In genomic region chr3:108911081-108911547, GRCm38 (mm10) we compare ENCODE assay signal across 8 mouse cellular contexts. TPM values are rescaled to one million over a fixed set of nuclear protein-coding genes. Genes with fewer than 3 reads are reported as not detected.
DNase-seq lines count a peak whose midpoint lies in the region; ATAC-seq and TF ChIP-seq lines count a peak whose summit lies in the region.

No protein-coding gene starts in this region.

- TF ChIP-seq EP300 in liver, postnatal 0 days (IDR thresholded peaks at IDR 0.05; ENCODE audit: low read depth) = no peak

- H3K27ac ChIP-seq in heart, embryonic 12.5 days (ENCODE audit: poor library complexity, severe bottlenecking) = peak overlapping the region; percentile 99
- peak overlapping the region; percentile 99 for H3K27ac ChIP-seq in liver, postnatal 0 days (ENCODE audit: low read depth)
- H3K27ac ChIP-seq in neural tube, embryonic 14.5 days (ENCODE audit: low read depth, low read length) = peak overlapping the region; percentile 95

- peak overlapping the region; percentile 96 for H3K9ac ChIP-seq in heart, embryonic 12.5 days
- H3K9ac ChIP-seq in liver, postnatal 0 days (replicated peaks) = peak overlapping the region; percentile 84
- peak overlapping the region; percentile 84 for H3K9ac ChIP-seq in neural tube, embryonic 14.5 days (replicated peaks; ENCODE audit: low read depth, low read length)

- peak; percentile 85 to 88 for DNase-seq in B cell, adult 2 months
- DNase-seq in adrenal gland, postnatal 14 days = peak; percentile 81
- peak; percentile 73 for DNase-seq in kidney, postnatal 14 days
- DNase-seq in liver, postnatal 0 days = no peak
- peak; percentile 71 for DNase-seq in testis, postnatal 14 days (ENCODE audit: low spot score)

- TF ChIP-seq CTCF in liver, postnatal 0 days (IDR thresholded peaks at IDR 0.05; ENCODE audit: low read depth) = peak; percentile 68

- peak overlapping the region; percentile 99 for H3K4me2 ChIP-seq in heart, embryonic 12.5 days
- peak overlapping the region; percentile 83 for H3K4me2 ChIP-seq in liver, postnatal 0 days (ENCODE audit: low read depth, low read length)
- peak overlapping the region; percentile 99 for H3K4me2 ChIP-seq in neural tube, embryonic 14.5 days (ENCODE audit: low read depth, low read length)

- H3K9me3 ChIP-seq in heart, embryonic 12.5 days (replicated peaks) = no peaks in the 10 kb centered on the region
- no peaks in the 10 kb centered on the region for H3K9me3 ChIP-seq in liver, postnatal 0 days (ENCODE audit: low read length)
- H3K9me3 ChIP-seq in neural tube, embryonic 14.5 days (ENCODE audit: control insufficient read depth, low read length) = no peaks in the 10 kb centered on the region

- H3K27me3 ChIP-seq in heart, embryonic 12.5 days (replicated peaks) = no peaks in the 10 kb centered on the region
- H3K27me3 ChIP-seq in liver, postnatal 0 days (ENCODE audit: insufficient read depth, low read length) = no peaks in the 10 kb centered on the region
- no peaks in the 10 kb centered on the region for H3K27me3 ChIP-seq in neural tube, embryonic 14.5 days (ENCODE audit: control insufficient read depth, insufficient read depth, low read length)

- H3K4me3 ChIP-seq in heart, embryonic 12.5 days = peak overlapping the region; percentile 85
- H3K4me3 ChIP-seq in liver, postnatal 0 days (ENCODE audit: low read depth, low read length) = peak overlapping the region; percentile 77
- H3K4me3 ChIP-seq in neural tube, embryonic 14.5 days (ENCODE audit: low read depth, low read length) = peak overlapping the region; percentile 89

- WGBS in heart, embryonic 12.5 days = under 1% methylated on average over 42 of the region's 44 CpGs
- under 1% methylated on average over 34 of the region's 44 CpGs for WGBS in liver, postnatal 0 days (ENCODE audit: insufficient replicate concordance)
- WGBS in neural tube, embryonic 14.5 days = under 1% methylated on average over 37 of the region's 44 CpGs

- peaks cover 13% of the 10 kb centered on the region for H3K4me1 ChIP-seq in heart, embryonic 12.5 days (replicated peaks)
- peaks cover 8% of the 10 kb centered on the region for H3K4me1 ChIP-seq in liver, postnatal 0 days (ENCODE audit: insufficient read depth)
- peaks cover 20% of the 10 kb centered on the region for H3K4me1 ChIP-seq in neural tube, embryonic 14.5 days (ENCODE audit: control insufficient read depth, insufficient read depth, low read length)

- peaks cover 5% of the 10 kb centered on the region for H3K36me3 ChIP-seq in heart, embryonic 12.5 days
- H3K36me3 ChIP-seq in liver, postnatal 0 days (replicated peaks; ENCODE audit: insufficient read depth, low read length) = peaks cover 25% of the 10 kb centered on the region
- peaks cover 12% of the 10 kb centered on the region for H3K36me3 ChIP-seq in neural tube, embryonic 14.5 days (ENCODE audit: control insufficient read depth, insufficient read depth, low read length)

- ATAC-seq in erythroblast, adult 5-6 weeks (replicated peaks; ENCODE audit: low FRiP score, poor library complexity, severe bottlenecking) = peak; percentile 67
- peak; percentile 88 for ATAC-seq in heart, embryonic 12.5 days (ENCODE audit: insufficient number of reproducible peaks, low FRiP score)
- peak; percentile 84 for ATAC-seq in liver, postnatal 0 days
- ATAC-seq in neural tube, embryonic 14.5 days (ENCODE audit: low read depth) = peak; percentile 85

RNA-seq across cellular contexts. Expression of gene Prpf38b, which starts 0.4 kb away (rescaled TPM):
- 72.2 and 72.4 TPM in 2 replicates for total RNA-seq in adrenal gland, postnatal 14 days (2021)
- total RNA-seq in erythroblast, adult 5-6 weeks (2015; ENCODE audit: low replicate concordance) = 51.4 and 52.3 TPM in 2 replicates
- 128 and 134 TPM in 2 replicates for total RNA-seq in erythroblast, adult 5-6 weeks (2017; ENCODE audit: low replicate concordance)
- polyA plus RNA-seq in heart, embryonic 12.5 days (2016; fragmentation: Nextera tagmentation; extraction: Ambion mirVana) = 64.7 and 72.6 TPM in 2 replicates
- 21.5 and 23.9 TPM in 2 replicates for polyA plus RNA-seq in liver, postnatal 0 days (2015; fragmentation: Nextera tagmentation; extraction: Ambion mirVana)
- polyA plus RNA-seq in neural tube, embryonic 14.5 days (2014; fragmentation: Nextera tagmentation; extraction: Ambion mirVana) = 46.3 and 47.7 TPM in 2 replicates

RNA-seq across cellular contexts. Expression of gene Fndc7, which starts 21.3 kb away (rescaled TPM):
- 0.11 and 0.49 TPM in 2 replicates for total RNA-seq in adrenal gland, postnatal 14 days (2021)
- total RNA-seq in erythroblast, adult 5-6 weeks (2015; ENCODE audit: low replicate concordance) = not detected in 2 replicates
- 0.14 and 1.4 TPM in 2 replicates for total RNA-seq in erythroblast, adult 5-6 weeks (2017; ENCODE audit: low replicate concordance)
- 0.04 TPM in 1 of 2 replicates, not detected in the other for polyA plus RNA-seq in heart, embryonic 12.5 days (2016; fragmentation: Nextera tagmentation; extraction: Ambion mirVana)
- 0.06 and 0.09 TPM in 2 replicates for polyA plus RNA-seq in liver, postnatal 0 days (2015; fragmentation: Nextera tagmentation; extraction: Ambion mirVana)
- polyA plus RNA-seq in neural tube, embryonic 14.5 days (2014; fragmentation: Nextera tagmentation; extraction: Ambion mirVana) = 0.07 TPM in 1 of 2 replicates, not detected in the other

RNA-seq across cellular contexts. Expression of gene Henmt1, which starts 28.6 kb away (rescaled TPM):
- not detected in 2 replicates for total RNA-seq in adrenal gland, postnatal 14 days (2021)
- not detected in 2 replicates for total RNA-seq in erythroblast, adult 5-6 weeks (2015; ENCODE audit: low replicate concordance)
- not detected in 2 replicates for total RNA-seq in erythroblast, adult 5-6 weeks (2017; ENCODE audit: low replicate concordance)
- polyA plus RNA-seq in heart, embryonic 12.5 days (2016; fragmentation: Nextera tagmentation; extraction: Ambion mirVana) = 0.20 TPM in 1 of 2 replicates, not detected in the other
- polyA plus RNA-seq in liver, postnatal 0 days (2015; fragmentation: Nextera tagmentation; extraction: Ambion mirVana) = not detected in 2 replicates
- polyA plus RNA-seq in neural tube, embryonic 14.5 days (2014; fragmentation: Nextera tagmentation; extraction: Ambion mirVana) = 2.3 and 3.1 TPM in 2 replicates

RNA-seq across cellular contexts. Expression of gene Gm9857, which starts 29.1 kb away (rescaled TPM):
- total RNA-seq in adrenal gland, postnatal 14 days (2021) = not detected in 2 replicates
- total RNA-seq in erythroblast, adult 5-6 weeks (2015; ENCODE audit: low replicate concordance) = not detected in 2 replicates
- not detected in 2 replicates for total RNA-seq in erythroblast, adult 5-6 weeks (2017; ENCODE audit: low replicate concordance)
- not detected in 2 replicates for polyA plus RNA-seq in heart, embryonic 12.5 days (2016; fragmentation: Nextera tagmentation; extraction: Ambion mirVana)
- not detected in 2 replicates for polyA plus RNA-seq in liver, postnatal 0 days (2015; fragmentation: Nextera tagmentation; extraction: Ambion mirVana)
- not detected in 2 replicates for polyA plus RNA-seq in neural tube, embryonic 14.5 days (2014; fragmentation: Nextera tagmentation; extraction: Ambion mirVana)
